Mouse (Mus musculus) erythroblast, adult 5-6 weeks (primary cell): ENCODE data around the gene Mdm2. TPM values are rescaled to one million over a fixed set of nuclear protein-coding genes. Genes with fewer than 3 reads are reported as not detected.

Experiments used
- ATAC-seq: replicated peaks from 2 replicates; pipeline ENCODE4 v1.8.0; 2016; ENCODE audit warnings: moderate number of reproducible peaks, mild to moderate bottlenecking, moderate TSS enrichment, inconsistent platforms; ENCODE audit not compliant: poor library complexity, low FRiP score, severe bottlenecking
- total RNA-seq, 2 experiments: library from RNA; stranded (forward) in 1 of 2; stranded (reverse) in 1 of 2; fragments of 150-400 nt in 1 of 2; fragments of 200-764, 138-1000 nt in 1 of 2; gene quantifications; 2 replicates each; pipeline versions ENCODE4 v1.2.3 to v1.2.4; 2015 to 2017; ENCODE audit warnings: low replicate concordance in 2 of 2

Gene Mdm2
- total RNA-seq, 2 experiments from 2014 or later: 28.7 to 29.8 TPM

GRCm38 (mm10) chr10:117702024-117702833 is 8.3 kb downstream of the Mdm2 start:
- no peak for ATAC-seq

- ATAC-seq: no peak
Observed at GRCm38 (mm10) chr10:117701034-117701829, 9.3 kb downstream of the Mdm2 start.

- ATAC-seq: no peak
Observed at GRCm38 (mm10) chr10:117700450-117700849, 10.1 kb downstream of the Mdm2 start.

- no peak for ATAC-seq
Observed at GRCm38 (mm10) chr10:117699914-117700313, 10.6 kb downstream of the Mdm2 start.

- no peak for ATAC-seq
Observed at GRCm38 (mm10) chr10:117698313-117699138, 12.0 kb downstream of the Mdm2 start.

GRCm38 (mm10) chr10:117697561-117698115 is 12.9 kb downstream of the Mdm2 start:
- ATAC-seq: peak; percentile 94

- no peak for ATAC-seq
Observed at GRCm38 (mm10) chr10:117696827-117697560, 13.6 kb downstream of the Mdm2 start.

GRCm38 (mm10) chr10:117696021-117696826 is 14.3 kb downstream of the Mdm2 start:
- no peak for ATAC-seq

GRCm38 (mm10) chr10:117695605-117696004 is 15.0 kb downstream of the Mdm2 start:
- no peak for ATAC-seq

GRCm38 (mm10) chr10:117695027-117695426 is 15.5 kb downstream of the Mdm2 start:
- no peak for ATAC-seq

- ATAC-seq: no peak
Observed at GRCm38 (mm10) chr10:117694255-117694953, 16.2 kb downstream of the Mdm2 start.

GRCm38 (mm10) chr10:117692953-117693352 is 17.6 kb downstream of the Mdm2 start:
- no peak for ATAC-seq

GRCm38 (mm10) chr10:117692173-117692572 is 18.4 kb downstream of the Mdm2 start:
- ATAC-seq: no peak

GRCm38 (mm10) chr10:117691389-117691968 is 19.1 kb downstream of the Mdm2 start:
- ATAC-seq: no peak

GRCm38 (mm10) chr10:117690770-117691296 is 19.7 kb downstream of the Mdm2 start:
- no peak for ATAC-seq

- ATAC-seq: no peak
Observed at GRCm38 (mm10) chr10:117690101-117690352, 20.5 kb downstream of the Mdm2 start.

GRCm38 (mm10) chr10:117689297-117690100 is 21.1 kb downstream of the Mdm2 start:
- ATAC-seq: no peak
